Mouse (Mus musculus): Measurements from ENCODE around the gene Mutyh. TPM values are rescaled to one million over a fixed set of nuclear protein-coding genes. Genes with fewer than 3 reads are reported as not detected.
"Not testable (repeated sequence)": the region's sequence is repeated elsewhere in the genome, so short reads cannot be mapped to it uniquely, and the experiment has no call there.

Gene Mutyh
- total RNA-seq, 2 experiments from 2014 or later: 2.0 to 3.3 TPM

- DNase-seq (ENCODE audit: low spot score in 2 of 2): no peak
These were observed 12.7 kb downstream of the Mutyh start for GRCm38 (mm10) chr4:116819968-116820901.

DNA sequence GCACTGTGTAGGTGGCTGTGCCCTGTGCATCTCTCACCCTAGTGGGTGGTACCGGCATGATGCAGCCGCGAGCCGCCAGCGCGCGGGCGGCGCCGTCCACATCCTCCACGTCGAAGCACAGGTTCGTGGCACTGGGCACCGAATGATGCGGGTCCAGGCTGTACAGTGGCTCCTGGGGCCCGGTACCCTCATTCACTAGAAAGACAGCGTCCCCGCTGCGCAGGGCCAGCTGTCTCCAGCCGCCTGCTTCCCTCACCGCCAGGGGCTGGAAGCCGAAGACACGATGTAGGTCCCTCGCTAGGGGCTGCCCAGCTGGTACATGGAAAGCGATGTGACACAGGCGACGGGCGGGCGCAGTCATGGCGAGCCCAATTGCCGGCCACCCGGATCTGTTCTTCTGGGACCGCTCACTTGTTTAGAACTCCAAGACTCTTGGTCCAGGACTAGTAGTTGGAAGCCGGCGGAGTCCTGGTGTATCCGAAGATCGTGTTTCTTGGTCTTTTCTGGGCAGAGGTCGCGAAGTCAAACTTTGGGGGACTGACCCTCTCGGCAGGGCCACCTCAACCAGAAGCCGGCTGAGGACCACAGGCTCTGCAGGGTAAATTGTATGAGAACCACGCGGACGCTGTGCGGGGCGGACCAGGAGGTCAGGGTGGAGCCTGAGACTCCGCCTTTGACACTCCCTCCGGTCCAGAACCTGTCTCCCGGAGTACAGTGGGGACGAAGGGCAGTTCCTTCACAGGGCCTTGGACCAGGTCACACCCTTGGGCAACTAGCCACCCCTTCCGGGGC, 13.6 kb downstream of the Mutyh start:
- DNase-seq (ENCODE audit: low spot score in 2 of 2): peak in 1 of 2 experiments; percentile 43

DNA sequence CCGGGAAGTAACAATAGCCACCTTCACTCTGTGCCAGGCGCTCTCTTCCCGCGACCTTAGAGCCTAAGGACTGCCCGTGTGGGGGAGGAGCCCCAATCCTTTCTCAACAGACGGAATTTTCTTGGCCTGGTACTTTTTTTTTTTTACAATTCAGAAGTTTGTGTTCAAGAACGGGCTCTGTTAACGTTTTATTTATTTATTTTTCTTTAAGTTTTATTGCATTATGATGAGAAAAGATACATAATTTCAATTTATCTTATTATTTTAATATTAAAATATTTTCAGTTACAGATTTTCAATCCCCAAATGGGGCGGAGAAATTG, 14.1 kb downstream of the Mutyh start, which contains the start of gene Hpdl:
Gene Hpdl, minus strand, starts transcription at position 14 of the 323 bp plus-strand sequence.
- DNase-seq (ENCODE audit: low spot score in 2 of 2): no peak

GRCm38 (mm10) chr4:116824541-116825004, 17.1 kb downstream of the Mutyh start:
- peak; percentile 69 to 76 for DNase-seq (ENCODE audit: low spot score in 2 of 2)

- no peak for DNase-seq (ENCODE audit: low spot score in 2 of 2)
These were observed 20.3 kb downstream of the Mutyh start for GRCm38 (mm10) chr4:116827819-116828218.

DNA sequence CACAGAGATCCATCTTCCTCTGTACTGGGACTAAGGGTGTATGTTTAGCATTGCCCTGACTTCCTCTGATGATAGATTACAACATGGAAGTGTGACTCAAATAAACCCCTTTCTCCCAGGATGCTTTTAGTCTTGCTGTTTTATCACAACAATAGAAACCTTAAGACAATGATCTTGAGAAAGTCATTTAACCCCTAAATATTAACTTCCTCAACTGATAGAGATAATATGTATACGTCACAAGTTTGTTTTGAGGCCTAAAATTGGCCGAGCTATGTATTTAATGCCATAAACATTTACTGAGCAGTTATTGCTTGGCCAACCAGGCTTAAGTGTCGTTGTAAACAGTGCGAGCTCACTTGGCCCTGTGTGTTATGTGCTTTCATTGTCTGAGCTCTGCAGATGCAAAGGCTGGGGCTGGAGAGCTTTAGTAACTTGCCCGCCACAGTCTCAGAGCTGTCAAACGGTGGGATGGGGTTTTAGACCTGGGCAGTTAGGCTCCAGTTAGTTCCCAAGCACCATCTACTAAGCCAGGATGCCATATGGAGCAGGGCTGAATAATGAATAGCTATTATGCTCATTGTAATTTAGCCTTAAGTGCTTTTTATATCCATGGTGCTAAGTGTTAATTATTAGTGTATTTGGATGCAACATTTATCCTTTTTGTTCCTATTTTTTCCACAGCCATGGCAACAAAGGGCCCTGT, 22.0 kb downstream of the Mutyh start:
- DNase-seq (ENCODE audit: low spot score in 2 of 2): no peak

GRCm38 (mm10) chr4:116830070-116830368, 22.5 kb downstream of the Mutyh start:
- DNase-seq (ENCODE audit: low spot score in 2 of 2): no peak

DNA sequence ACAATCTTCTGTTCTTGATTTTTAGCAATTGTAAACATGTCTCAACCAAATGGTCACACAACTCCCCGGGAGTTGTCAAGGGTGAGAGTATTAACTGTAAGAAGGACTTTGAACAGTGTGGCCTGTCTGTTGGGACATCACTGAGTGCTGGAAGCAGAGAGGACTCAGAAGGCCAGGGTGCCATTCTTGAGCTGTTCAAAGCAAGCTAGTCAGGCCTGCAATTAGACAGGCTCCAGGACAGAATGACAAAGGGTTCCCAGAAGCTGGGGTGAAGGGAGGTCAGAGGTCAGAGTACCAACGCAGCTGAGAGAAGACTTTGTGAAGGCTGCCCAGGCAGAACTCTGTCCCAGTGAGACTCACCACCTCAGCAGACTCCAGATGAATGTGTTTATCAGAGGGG, 31.5 kb downstream of the Mutyh start:
- DNase-seq (ENCODE audit: low spot score in 2 of 2): no peak

DNA sequence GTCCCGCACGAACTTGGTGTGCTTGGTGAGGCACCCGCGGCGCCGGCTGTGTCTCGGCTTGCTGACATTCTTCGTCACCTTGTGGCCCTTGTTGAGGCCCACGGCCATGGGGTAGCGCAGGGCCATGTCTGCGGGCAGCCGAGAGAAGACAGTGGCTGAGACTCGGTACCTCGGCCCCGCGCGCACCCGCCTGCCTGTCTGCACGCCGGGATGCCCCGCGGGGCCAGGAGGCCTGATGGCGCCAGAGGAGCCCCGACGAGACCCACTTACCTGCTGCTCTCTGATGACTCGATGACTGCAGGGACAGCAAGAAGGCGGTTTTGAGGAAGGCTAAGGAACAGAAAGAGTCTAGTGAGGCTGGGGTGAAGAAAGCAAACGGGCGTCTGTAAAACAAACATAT, 32.6 kb downstream of the Mutyh start:
- DNase-seq (ENCODE audit: low spot score in 2 of 2): not testable (repeated sequence)

GRCm38 (mm10) chr4:116840841-116841240, 33.3 kb downstream of the Mutyh start:
- DNase-seq (ENCODE audit: low spot score in 2 of 2): no peak

DNA sequence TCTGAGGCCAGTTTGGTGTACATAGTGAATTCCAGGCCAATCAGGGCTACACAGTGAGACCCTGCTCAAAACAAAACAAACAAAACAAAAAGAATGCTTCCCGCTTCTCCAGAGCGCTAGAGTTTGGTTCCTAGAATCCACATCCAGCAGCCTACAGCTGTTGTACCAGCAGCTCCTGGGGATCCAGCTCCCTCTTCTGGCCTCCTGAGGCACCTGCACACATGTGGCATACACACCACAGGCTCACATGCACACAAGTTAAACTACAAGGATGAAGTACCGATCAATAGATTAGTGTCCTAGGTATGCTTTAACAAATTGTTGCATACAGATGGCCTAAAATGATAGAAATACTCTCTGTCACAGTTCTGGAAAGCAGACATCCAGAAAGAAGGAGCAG, 36.8 kb downstream of the Mutyh start:
- no peak for DNase-seq (ENCODE audit: low spot score in 2 of 2)

DNA sequence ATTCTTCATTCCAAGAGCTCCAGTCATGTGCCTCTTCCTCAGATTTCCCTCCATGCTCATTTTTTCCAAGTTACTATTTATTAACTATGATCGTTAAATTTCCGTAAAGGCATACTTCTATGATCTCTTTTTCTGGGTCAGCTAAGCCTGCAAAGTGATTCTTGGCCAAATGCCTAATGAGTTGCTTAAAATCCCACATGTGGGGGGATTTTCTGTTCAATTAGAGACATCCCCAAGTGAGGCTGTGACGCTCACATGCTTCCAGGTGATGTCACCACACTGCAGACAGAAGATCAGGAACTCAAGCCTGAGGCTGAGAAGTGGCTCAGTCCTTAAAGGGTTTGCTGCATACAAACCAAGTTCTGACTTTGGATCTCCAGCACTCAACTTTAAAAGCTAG, 42.4 kb downstream of the Mutyh start:
- no peak for DNase-seq (ENCODE audit: low spot score in 2 of 2)

DNA sequence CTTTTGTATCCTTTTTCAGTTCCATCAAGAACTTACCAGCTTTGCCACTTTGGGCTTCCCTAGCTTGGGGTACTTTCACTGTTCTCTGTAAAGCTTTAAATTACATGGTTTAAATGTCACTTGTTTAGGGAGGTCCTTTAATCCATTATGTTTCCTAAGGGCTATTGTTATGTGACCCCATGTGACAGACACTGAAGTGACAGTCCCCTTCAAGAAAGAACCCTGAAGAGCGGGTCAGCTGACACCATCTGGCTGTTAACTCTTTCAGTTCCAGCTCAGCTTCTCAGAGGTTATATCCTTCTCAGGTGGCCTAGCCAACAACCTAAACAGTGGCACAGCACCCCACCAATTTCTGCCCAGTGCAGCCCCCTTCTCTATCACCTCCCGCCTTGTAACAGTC, 46.8 kb downstream of the Mutyh start:
- DNase-seq (ENCODE audit: low spot score in 2 of 2): no peak

DNA sequence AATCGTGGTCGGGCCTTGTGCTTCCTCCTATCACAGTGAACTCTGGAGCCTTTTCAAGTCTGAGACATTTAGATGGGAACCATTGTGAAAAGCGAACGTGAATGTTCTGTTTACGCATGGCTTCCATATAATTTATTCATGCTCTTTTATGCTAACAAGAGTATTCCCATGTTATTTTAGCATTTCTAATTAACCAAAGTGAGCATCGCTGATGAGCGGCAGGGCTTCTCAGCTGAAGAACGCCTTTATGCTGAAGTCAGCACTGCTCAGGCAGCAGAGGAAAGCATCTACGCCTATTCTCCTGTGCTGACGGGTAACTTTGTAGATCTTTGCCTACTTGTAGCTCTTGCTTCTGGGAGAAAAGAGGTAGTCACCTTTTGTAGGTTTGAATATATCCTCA, 49.7 kb downstream of the Mutyh start:
- no peak for DNase-seq (ENCODE audit: low spot score in 2 of 2)

GRCm38 (mm10) chr4:116859711-116860110, 52.2 kb downstream of the Mutyh start:
- DNase-seq (ENCODE audit: low spot score in 2 of 2): no peak

DNA sequence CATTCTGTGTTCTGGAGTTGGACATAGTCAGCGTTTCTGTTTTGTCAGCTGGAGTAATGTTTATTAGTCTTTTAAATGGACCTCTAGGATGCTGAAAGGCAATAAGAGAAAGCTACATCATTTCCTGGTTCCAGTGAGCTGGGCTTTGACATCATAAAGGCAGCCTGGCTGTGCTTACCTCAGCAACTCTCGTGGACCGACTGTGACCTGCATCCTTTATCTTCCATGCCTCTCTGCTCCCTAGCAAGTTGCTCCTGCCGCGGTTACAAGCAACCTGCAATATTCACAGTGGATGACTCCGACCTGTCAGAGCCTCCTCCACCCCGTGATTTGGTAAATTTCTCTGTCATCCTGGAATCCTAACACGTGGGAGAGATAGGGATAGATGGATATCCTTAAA, 54.5 kb downstream of the Mutyh start:
- no peak for DNase-seq (ENCODE audit: low spot score in 2 of 2)

Other genes with a start within 250 kb of the Mutyh start
- 1 to 10 TPM; 3.9 to 6.1 TPM for gene Ccdc17, start 211.1 kb upstream of the Mutyh start, total RNA-seq (2021)
- 10 to 100 TPM; 24.4 to 30.2 TPM for gene Nasp, start 179.8 kb upstream of the Mutyh start, total RNA-seq (2021)
- 100 to 1,000 TPM; 419 to 426 TPM for gene Akr1a1, start 156.0 kb upstream of the Mutyh start, total RNA-seq (2021)
- gene Prdx1, start 122.2 kb upstream of the Mutyh start, total RNA-seq (2021): 100 to 1,000 TPM; 145 to 162 TPM
- gene Mmachc, start 99.3 kb upstream of the Mutyh start, total RNA-seq (2021): 10 to 100 TPM; 16.1 to 17.5 TPM
- 1 to 10 TPM; 5.5 to 6.2 TPM for gene Ccdc163, start 99.2 kb upstream of the Mutyh start, total RNA-seq (2021)
- 1 to 10 TPM; 3.6 to 4.5 TPM for gene Tesk2, start 86.8 kb upstream of the Mutyh start, total RNA-seq (2021)
- 10 to 100 TPM; 12.5 to 15.1 TPM for gene Toe1, start 83 bp upstream of the Mutyh start, total RNA-seq (2021)
- gene Hpdl, start 14.0 kb downstream of the Mutyh start, total RNA-seq (2021): 1 to 10 TPM; 1.5 to 1.6 TPM
- 10 to 100 TPM in 1 of 2 experiments, 1 to 10 TPM in 1; 9.6 to 10.9 TPM for gene Zswim5, start 69.7 kb downstream of the Mutyh start, total RNA-seq (2021)
- 10 to 100 TPM; 63.7 to 68.4 TPM for gene Urod, start 186.7 kb downstream of the Mutyh start, total RNA-seq (2021)
- gene Hectd3, start 187.6 kb downstream of the Mutyh start, total RNA-seq (2021): 10 to 100 TPM; 39.4 to 46.0 TPM
- 10 to 100 TPM; 18.8 to 20.6 TPM for gene Eif2b3, start 211.7 kb downstream of the Mutyh start, total RNA-seq (2021)